Mouse (Mus musculus) megakaryocyte, embryonic 14.5 days (primary cell): ENCODE measurements around the gene Fam20b.

Source experiments
- FLI1 ChIP-seq: IDR thresholded peaks from 2 replicates; pipeline ENCODE4 v1.6.1; 2012; ENCODE audit warnings: low read length, inconsistent platforms, mixed read lengths
- GATA1 ChIP-seq: IDR thresholded peaks from 3 replicates; pipeline ENCODE4 v1.6.1; 2012; ENCODE audit warnings: mixed read lengths, low read length, inconsistent platforms, borderline replicate concordance

DNA sequence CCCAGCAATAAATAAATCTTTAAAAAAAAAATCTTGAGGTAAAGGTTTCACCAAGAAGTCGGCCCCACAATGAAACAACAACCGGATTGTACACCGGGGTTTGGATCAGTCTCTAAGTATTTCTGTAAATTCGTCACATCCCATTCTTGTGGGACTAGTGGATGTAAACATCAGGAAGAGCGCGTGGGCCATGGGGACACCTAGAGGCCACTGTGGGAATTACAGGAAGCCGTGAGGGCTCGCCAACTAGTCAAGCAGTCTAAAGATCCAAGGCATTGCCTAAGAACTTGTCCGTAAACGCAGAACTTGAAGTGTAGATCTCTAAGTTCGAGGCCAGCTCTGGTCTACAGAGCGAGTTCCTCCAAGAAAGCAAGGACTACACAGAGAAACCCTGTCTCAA lies 42.7 kb downstream of the Fam20b start:
- TF ChIP-seq FLI1 (no peak), GATA1 (no peak)
